8 mouse cellular contexts compared by ENCODE assay signal in the genomic region with DNA sequence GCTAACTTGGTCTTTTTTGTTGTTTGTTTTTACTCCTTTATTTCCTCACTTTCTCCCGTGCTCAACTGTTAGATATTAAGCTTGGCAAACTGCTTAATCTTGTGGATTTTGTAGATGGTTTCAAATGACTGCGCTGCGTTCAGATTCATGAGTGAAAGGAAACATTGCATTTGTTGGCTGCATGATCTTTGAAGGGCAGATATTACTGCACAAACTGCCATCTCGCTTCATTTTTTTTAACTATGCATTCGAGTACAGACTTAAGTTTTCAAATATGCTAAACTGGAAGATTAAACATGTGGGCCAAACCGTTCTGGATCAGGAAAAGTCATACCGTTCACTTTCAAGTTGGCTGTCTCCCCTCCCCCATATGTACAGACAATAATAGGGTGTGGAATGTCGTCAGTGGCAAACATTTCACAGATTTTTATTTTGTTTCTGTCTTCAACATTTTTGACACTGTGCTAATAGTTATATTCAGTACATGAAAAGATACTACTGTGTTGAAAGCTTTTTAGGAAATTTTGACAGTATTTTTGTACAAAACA. TPM values are rescaled to one million over a fixed set of nuclear protein-coding genes. Genes with fewer than 3 reads are reported as not detected.
DNase-seq lines count a peak whose midpoint lies in the region; ATAC-seq and TF ChIP-seq lines count a peak whose summit lies in the region.

No protein-coding gene starts in this region.

- peak; percentile 56 for DNase-seq in liver, adult 2 months (ENCODE audit: extremely low read depth, low read depth, low spot score)
- DNase-seq in liver: no peak
- DNase-seq in embryo, embryonic 9.5 days (ENCODE audit: extremely low spot score): peak; percentile 26
- no peak for DNase-seq in left cerebral cortex, adult 18-20 months (ENCODE audit: low spot score in 2 of 2)
- DNase-seq in gastrocnemius, postnatal 10 days: no peak
- no peak for DNase-seq in gastrocnemius, postnatal 14 days

- H3K36me3 ChIP-seq in liver, adult 2 months (ENCODE audit: control insufficient read depth, insufficient read depth, low read length): no peaks in the 10 kb centered on the region
- H3K36me3 ChIP-seq in hindbrain, embryonic 12.5 days: no peaks in the 10 kb centered on the region
- no peaks in the 10 kb centered on the region for H3K36me3 ChIP-seq in midbrain, embryonic 15.5 days (replicated peaks)

- intact Hi-C loops in gastrocnemius, postnatal 14 days (cut with DNase I; ENCODE audit: low total_unique reads): no loop called here

- TF ChIP-seq POLR2A in liver, adult 2 months (IDR thresholded peaks at IDR 0.05; ENCODE audit: extremely low read depth, insufficient read depth, low read length): no peak

- H3K27me3 ChIP-seq in liver, adult 2 months (ENCODE audit: control insufficient read depth, insufficient read depth, low read length): no peaks in the 10 kb centered on the region
- no peaks in the 10 kb centered on the region for H3K27me3 ChIP-seq in hindbrain, embryonic 12.5 days
- H3K27me3 ChIP-seq in midbrain, embryonic 15.5 days (replicated peaks): no peaks in the 10 kb centered on the region

- no peak for TF ChIP-seq CTCF in liver, adult 2 months (IDR thresholded peaks at IDR 0.05; ENCODE audit: low read depth, low read length)

- H3K9me3 ChIP-seq in hindbrain, embryonic 12.5 days (replicated peaks): no peaks in the 10 kb centered on the region
- H3K9me3 ChIP-seq in midbrain, embryonic 15.5 days: no peaks in the 10 kb centered on the region

- peaks cover 10% of the 10 kb centered on the region; the same call in 1 of the 2 replicates for H3K79me2 ChIP-seq in liver, adult 2 months (ENCODE audit: control insufficient read depth, insufficient read depth, low read length)

- no peak for ATAC-seq in hindbrain, embryonic 12.5 days (ENCODE audit: low FRiP score)
- no peak for ATAC-seq in midbrain, embryonic 15.5 days (replicated peaks)

- peaks cover 9% of the 10 kb centered on the region for H3K4me1 ChIP-seq in liver, adult 2 months (ENCODE audit: control insufficient read depth, insufficient read depth, low read length)
- peaks cover 29% of the 10 kb centered on the region for H3K4me1 ChIP-seq in hindbrain, embryonic 12.5 days
- H3K4me1 ChIP-seq in midbrain, embryonic 15.5 days: peaks cover 37% of the 10 kb centered on the region

- H3K4me2 ChIP-seq in hindbrain, embryonic 12.5 days (replicated peaks): peak overlapping the region; percentile 70
- peak overlapping the region; percentile 67 for H3K4me2 ChIP-seq in midbrain, embryonic 15.5 days

- H3K4me3 ChIP-seq in liver, adult 2 months (ENCODE audit: insufficient read depth, low read depth, low read length): peak overlapping the region; percentile 20; the same call in 1 of the 2 replicates
- H3K4me3 ChIP-seq in hindbrain, embryonic 12.5 days: peak overlapping the region; percentile 96
- H3K4me3 ChIP-seq in midbrain, embryonic 15.5 days: peak overlapping the region; percentile 88

- 16% methylated on average over 8 of the region's 8 CpGs for WGBS in liver, adult 2 months
- 14% methylated on average over 8 of the region's 8 CpGs for WGBS in hindbrain, embryonic 12.5 days
- WGBS in midbrain, embryonic 15.5 days: 8% methylated on average over 8 of the region's 8 CpGs

- H3K27ac ChIP-seq in liver, adult 2 months (replicated peaks; ENCODE audit: insufficient read depth, low read depth, low read length): no peak overlapping the region
- peak overlapping the region; percentile 100 for H3K27ac ChIP-seq in hindbrain, embryonic 12.5 days
- 0 out of 2 replicates have a peak overlapping the region, but pooled peaks have one; percentile 38 for H3K27ac ChIP-seq in midbrain, embryonic 15.5 days

- no peak overlapping the region for H3K9ac ChIP-seq in liver, adult 2 months (ENCODE audit: low read depth, low read length)
- H3K9ac ChIP-seq in hindbrain, embryonic 12.5 days: peak overlapping the region; percentile 98
- H3K9ac ChIP-seq in midbrain, embryonic 15.5 days: peak overlapping the region; percentile 97

RNA-seq across cellular contexts. Expression of a gene that starts 2.1 kb away (rescaled TPM):
- total RNA-seq in liver, adult 2 months (2014; rRNA removed): 9.2 and 9.7 TPM in 2 replicates
- polyA plus RNA-seq in liver, adult 2 months (2012; rRNA removed): 25.6 and 25.9 TPM in 2 replicates
- 110 and 129 TPM in 2 replicates for polyA plus RNA-seq in hindbrain, embryonic 12.5 days (2016; fragmentation: Nextera tagmentation; extraction: Ambion mirVana)
- polyA plus RNA-seq in midbrain, embryonic 15.5 days (2015; fragmentation: Nextera tagmentation; extraction: Ambion mirVana): 63.3 and 63.6 TPM in 2 replicates
- 10 to 100 TPM; 34.9 to 51.7 TPM for total RNA-seq in left cerebral cortex, adult 18-20 months (2021)
- total RNA-seq in gastrocnemius, postnatal 10 days (2021): 10 to 100 TPM; 31.6 to 35.8 TPM
- total RNA-seq in gastrocnemius, postnatal 14 days (2021): 10 to 100 TPM; 26.3 to 39.9 TPM

Comparison
In these comparisons a context has a peak if more than half of its experiments do, and no peak if none do; other contexts are left out.
1. DNase-seq: peak in liver, adult 2 months (single experiment) and embryo, embryonic 9.5 days (single experiment); none in liver (single experiment), left cerebral cortex, adult 18-20 months (0 of 2), gastrocnemius, postnatal 10 days (single experiment) and gastrocnemius, postnatal 14 days (single experiment).
2. H3K4me3 ChIP-seq: peak in every context shown above with its lines; median percentile 96 in hindbrain, embryonic 12.5 days; 88 in midbrain, embryonic 15.5 days; 20 in liver, adult 2 months.